Mouse (Mus musculus): ENCODE data around the gene Cep57. TPM values are rescaled to one million over a fixed set of nuclear protein-coding genes. Genes with fewer than 3 reads are reported as not detected.

Gene Cep57
- polyA plus RNA-seq, 1 experiment from 2014 or later = 65.0 TPM

DNA sequence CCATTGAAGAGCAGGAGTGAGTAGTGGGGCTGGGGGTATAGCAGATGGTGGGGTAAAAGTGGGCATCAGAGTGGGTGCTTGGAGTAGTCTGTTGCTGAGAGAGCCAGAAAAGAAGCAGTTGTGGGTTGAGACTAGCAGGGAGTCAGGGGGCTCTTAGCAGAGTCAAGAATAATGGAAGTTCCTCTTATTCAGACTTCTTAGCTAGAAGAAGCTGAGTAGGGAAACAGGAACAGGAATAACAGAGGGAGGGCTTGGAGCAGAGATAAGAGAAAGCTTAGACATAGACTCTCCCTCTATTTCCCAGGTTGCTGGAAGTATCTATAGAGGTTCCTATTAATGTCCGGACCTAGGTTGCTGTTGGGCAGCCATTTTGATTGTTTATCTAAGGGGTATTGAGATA lies 52.2 kb downstream of the Cep57 start:
- DNase-seq (ENCODE audit: low spot score) = no peak
- Histone ChIP-seq H3K9me3 (no peaks in the 10 kb centered on the region), H3K36me3 (replicated peaks) (peaks cover 4% of the 10 kb centered on the region; the same call in 1 of the 2 replicates), H3K27ac (replicated peaks) (no peak overlapping the region), H3K4me3 (no peak overlapping the region), H3K27me3 (replicated peaks; ENCODE audit: low read depth, poor library complexity, severe bottlenecking) (no peaks in the 10 kb centered on the region), H3K4me1 (no peaks in the 10 kb centered on the region)
- 90% methylated on average over 1 of the region's 1 CpGs for WGBS

DNA sequence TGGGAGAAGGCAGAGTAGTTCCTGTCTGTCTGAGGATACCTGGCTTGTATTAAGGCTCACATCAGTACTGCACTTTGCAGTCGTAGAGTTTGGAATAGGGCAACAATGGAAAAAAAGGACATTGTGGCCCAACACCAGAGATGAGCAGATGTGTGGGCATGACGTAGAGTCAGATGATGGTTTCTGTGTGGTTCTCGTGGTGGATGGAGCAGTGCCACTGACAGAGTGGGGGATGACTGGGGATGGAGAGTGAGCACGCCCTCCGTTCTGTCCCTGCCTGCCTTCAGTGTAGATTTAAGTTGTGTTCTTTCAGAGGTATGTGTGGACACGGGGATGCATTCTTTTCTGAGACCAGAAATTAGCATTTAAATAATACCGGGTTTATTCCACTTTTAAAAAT lies 60.3 kb downstream of the Cep57 start:
- Histone ChIP-seq H3K36me3 (replicated peaks) (0 out of 2 replicates have a peak, but pooled peaks cover 7% of the 10 kb centered on the region), H3K27ac (replicated peaks) (no peak overlapping the region), H3K27me3 (replicated peaks; ENCODE audit: low read depth, poor library complexity, severe bottlenecking) (no peaks in the 10 kb centered on the region), H3K4me1 (no peaks in the 10 kb centered on the region), H3K9me3 (no peaks in the 10 kb centered on the region), H3K4me3 (no peak overlapping the region)
- 92% methylated on average over 7 of the region's 7 CpGs for WGBS
- DNase-seq (ENCODE audit: low spot score) = no peak

DNA sequence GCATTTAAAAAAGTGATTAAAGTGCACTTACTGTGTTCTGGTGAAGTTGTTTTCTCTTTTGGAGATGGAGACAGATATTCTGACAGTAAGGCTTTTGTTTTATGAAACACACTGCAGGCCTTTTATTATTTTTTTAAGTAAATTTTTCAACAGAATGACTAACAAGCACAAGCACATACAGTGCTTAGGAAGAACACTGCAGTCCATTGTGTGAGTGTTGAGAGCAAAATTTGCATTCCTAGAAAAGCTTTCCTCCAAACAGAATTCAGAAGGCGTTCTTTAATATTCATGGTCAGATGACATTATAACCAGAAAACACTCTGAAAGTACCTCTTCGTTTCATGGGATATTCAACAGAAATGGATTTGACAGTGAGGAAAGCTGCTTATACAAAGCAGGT lies 61.3 kb downstream of the Cep57 start:
- Histone ChIP-seq H3K27ac (replicated peaks) (no peak overlapping the region), H3K9me3 (no peaks in the 10 kb centered on the region), H3K4me1 (no peaks in the 10 kb centered on the region), H3K36me3 (replicated peaks) (0 out of 2 replicates have a peak, but pooled peaks cover 7% of the 10 kb centered on the region), H3K4me3 (no peak overlapping the region), H3K27me3 (replicated peaks; ENCODE audit: low read depth, poor library complexity, severe bottlenecking) (no peaks in the 10 kb centered on the region)
- no peak for DNase-seq (ENCODE audit: low spot score)
- WGBS = 87% methylated on average over 2 of the region's 2 CpGs

DNA sequence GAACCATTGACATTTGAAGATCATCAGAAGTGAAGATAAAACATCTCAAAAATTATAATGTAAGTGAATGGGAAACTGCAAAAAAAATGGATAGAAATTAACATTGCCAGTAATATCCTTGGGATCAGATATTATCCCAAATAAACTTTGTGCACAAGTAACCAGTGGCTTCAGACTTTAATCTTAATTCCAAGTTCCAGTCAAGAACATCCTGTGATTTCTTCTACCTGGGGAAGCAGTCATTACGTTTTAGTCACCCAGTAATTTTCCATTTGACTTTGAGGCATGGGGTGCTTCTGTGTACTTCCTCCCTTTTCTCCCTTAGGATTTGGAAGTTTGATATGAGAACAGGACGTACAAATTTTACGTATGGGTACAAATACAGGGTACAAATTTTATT lies 66.5 kb downstream of the Cep57 start:
- DNase-seq (ENCODE audit: low spot score) = no peak
- Histone ChIP-seq H3K27ac (replicated peaks) (no peak overlapping the region), H3K4me3 (no peak overlapping the region), H3K27me3 (replicated peaks; ENCODE audit: low read depth, poor library complexity, severe bottlenecking) (no peaks in the 10 kb centered on the region), H3K4me1 (no peaks in the 10 kb centered on the region), H3K9me3 (no peaks in the 10 kb centered on the region), H3K36me3 (replicated peaks) (peaks cover 24% of the 10 kb centered on the region)
- 93% methylated on average over 3 of the region's 3 CpGs for WGBS

Other genes with a start within 250 kb of the Cep57 start
- 86.6 and 89.3 TPM in 2 replicates for gene Mtmr2, start 78.7 kb downstream of the Cep57 start, polyA plus RNA-seq (2016; fragmentation: Nextera tagmentation; extraction: Ambion mirVana)
- gene Fam76b, start 609 bp upstream of the Cep57 start, polyA plus RNA-seq (2016; fragmentation: Nextera tagmentation; extraction: Ambion mirVana) = 20.1 and 23.0 TPM in 2 replicates